Mouse (Mus musculus): ENCODE data around the gene Ppfia3.
A peak's percentile ranks its signal among the peaks of the same experiment; 100 is the strongest.

Ppfia3 gene

GRCm38 (mm10) chr7:45343543-45343942, 23.3 kb downstream of the Ppfia3 start:
- no peak for DNase-seq (ENCODE audit: low spot score)

DNA sequence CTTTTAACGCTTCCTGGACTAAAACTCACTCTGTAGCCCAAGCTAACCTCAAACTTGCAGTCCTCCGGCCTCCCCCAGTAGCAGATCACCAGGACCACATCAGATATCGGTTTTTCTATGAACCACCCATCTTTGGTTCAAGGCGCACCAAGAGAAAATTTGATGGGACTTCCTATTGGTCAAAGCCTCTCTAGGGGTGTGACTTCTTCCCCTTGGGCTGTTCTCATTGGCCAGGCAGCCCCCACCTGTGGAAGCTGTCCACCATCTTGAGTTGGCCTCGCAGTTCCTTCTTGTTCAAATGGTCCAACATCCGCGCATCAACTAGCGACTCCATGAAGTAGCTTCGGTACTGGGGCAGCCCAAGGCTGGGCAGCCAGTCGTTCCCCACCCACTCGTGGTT, 24.7 kb downstream of the Ppfia3 start:
- DNase-seq (ENCODE audit: low spot score), result no peak

- DNase-seq (ENCODE audit: low spot score), result peak; percentile 82
These were observed 25.5 kb downstream of the Ppfia3 start for GRCm38 (mm10) chr7:45341303-45341702.

DNA sequence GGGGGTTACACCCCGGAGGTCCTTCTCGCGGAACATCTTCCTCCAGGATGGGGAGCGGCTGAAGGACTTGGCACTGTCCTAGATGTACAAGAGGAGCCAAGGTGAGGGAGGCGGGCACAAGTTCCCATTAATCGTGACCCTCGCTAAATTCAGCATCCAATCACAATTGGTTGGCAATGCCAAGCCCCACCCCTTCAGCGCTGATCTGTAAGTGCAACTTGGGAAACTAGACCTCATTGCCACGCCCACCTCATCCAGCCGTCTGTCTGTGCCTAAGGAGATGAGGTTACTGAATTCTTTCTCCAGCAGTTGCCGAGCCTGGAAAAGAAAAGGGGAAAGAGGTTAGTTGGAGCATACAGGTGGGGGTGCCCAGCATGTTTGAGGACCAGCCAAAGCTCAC, 26.1 kb downstream of the Ppfia3 start:
- no peak for DNase-seq (ENCODE audit: low spot score)

DNA sequence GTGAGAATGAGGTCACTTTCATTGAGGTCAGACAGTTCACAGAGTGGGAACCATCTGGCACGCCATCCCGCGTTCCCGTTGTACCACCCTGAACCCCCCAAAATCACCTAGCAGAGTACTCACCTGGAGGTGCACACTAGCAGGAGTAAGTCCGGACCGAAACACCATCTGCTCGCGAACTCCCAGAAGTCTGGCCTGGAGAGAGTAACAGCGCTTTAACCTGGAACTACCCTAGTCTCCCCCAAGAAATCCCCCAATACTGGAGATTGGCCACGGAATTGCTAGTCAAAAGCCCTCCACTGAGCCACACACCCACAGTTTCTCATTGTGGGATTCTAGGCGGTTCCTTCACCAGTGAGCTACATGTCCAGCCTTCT, 26.8 kb downstream of the Ppfia3 start:
- no peak for DNase-seq (ENCODE audit: low spot score)

- DNase-seq (ENCODE audit: low spot score), result no peak
These were observed 27.3 kb downstream of the Ppfia3 start for GRCm38 (mm10) chr7:45339410-45340065.

- DNase-seq (ENCODE audit: low spot score), result no peak
These were observed 28.5 kb downstream of the Ppfia3 start for GRCm38 (mm10) chr7:45338161-45338911.

DNA sequence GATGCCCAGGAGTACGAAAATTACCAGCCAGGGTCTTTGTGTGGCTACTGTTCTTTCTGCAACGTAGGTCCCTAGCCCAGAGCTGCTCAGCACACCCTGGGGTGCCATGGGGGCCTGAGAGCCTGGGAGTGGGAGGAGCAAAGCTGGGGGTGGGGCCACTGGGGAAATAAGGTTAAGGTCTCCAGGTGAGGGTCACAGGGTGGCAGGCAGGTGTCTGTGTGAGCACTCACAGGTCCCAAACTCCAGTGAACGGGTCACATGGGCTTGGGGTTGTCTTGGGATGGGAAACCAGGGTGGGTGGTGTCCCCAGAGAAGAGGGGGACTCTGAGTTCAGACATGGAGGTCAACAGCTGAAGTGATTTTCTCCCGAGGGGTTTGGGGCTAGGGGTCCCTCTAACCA, 29.4 kb downstream of the Ppfia3 start:
- DNase-seq (ENCODE audit: low spot score), result no peak

- DNase-seq (ENCODE audit: low spot score), result no peak
These were observed 30.5 kb downstream of the Ppfia3 start for GRCm38 (mm10) chr7:45336319-45336718.

- no peak for DNase-seq (ENCODE audit: low spot score)
These were observed 31.8 kb downstream of the Ppfia3 start, which contains the start of gene Hrc for GRCm38 (mm10) chr7:45335056-45335455. Gene Hrc, plus strand, starts transcription at chr7:45335290.

GRCm38 (mm10) chr7:45334605-45335004, 32.2 kb downstream of the Ppfia3 start:
- DNase-seq (ENCODE audit: low spot score), result no peak

- DNase-seq (ENCODE audit: low spot score), result no peak
These were observed 33.3 kb downstream of the Ppfia3 start, which contains the start of gene Trpm4 for GRCm38 (mm10) chr7:45333431-45333982. Gene Trpm4, minus strand, starts transcription at chr7:45333780.

GRCm38 (mm10) chr7:45332685-45333425, 34.0 kb downstream of the Ppfia3 start:
- DNase-seq (ENCODE audit: low spot score), result no peak

DNA sequence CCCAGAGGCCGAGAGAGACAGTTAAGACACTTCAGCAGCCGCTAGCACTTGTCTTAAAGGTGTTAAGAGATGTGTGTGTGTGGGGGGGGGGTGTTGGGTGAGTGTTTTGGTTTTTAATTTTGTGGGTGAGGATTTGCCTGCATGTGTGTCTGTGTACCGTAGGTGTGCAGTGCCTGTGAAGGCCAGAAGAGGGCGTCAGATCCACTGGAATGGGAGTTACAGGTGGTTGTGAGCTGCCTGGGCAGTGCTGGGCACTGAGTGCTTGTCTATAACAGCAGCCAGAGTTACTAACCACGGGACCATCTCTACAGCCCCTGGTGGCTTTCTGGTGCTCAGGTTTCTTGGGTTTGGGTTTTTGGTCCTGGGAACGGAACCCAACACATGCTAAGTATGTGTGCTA, 35.3 kb downstream of the Ppfia3 start:
- no peak for DNase-seq (ENCODE audit: low spot score)

- DNase-seq (ENCODE audit: low spot score), result no peak
These were observed 37.9 kb downstream of the Ppfia3 start for GRCm38 (mm10) chr7:45328841-45329475.

- DNase-seq (ENCODE audit: low spot score), result no peak
These were observed 41.0 kb downstream of the Ppfia3 start for GRCm38 (mm10) chr7:45325800-45326199.

- DNase-seq (ENCODE audit: low spot score), result no peak
These were observed 43.8 kb downstream of the Ppfia3 start for GRCm38 (mm10) chr7:45323069-45323468.

GRCm38 (mm10) chr7:45322245-45322644, 44.6 kb downstream of the Ppfia3 start:
- DNase-seq (ENCODE audit: low spot score), result no peak

GRCm38 (mm10) chr7:45316536-45316935, 50.3 kb downstream of the Ppfia3 start:
- DNase-seq (ENCODE audit: low spot score), result no peak

GRCm38 (mm10) chr7:45315182-45315701, 51.6 kb downstream of the Ppfia3 start:
- DNase-seq (ENCODE audit: low spot score), result no peak

- no peak for DNase-seq (ENCODE audit: low spot score)
These were observed 53.3 kb downstream of the Ppfia3 start for GRCm38 (mm10) chr7:45313495-45313894.
